ENCODE assay signal across 9 mouse cellular contexts in the genomic region with DNA sequence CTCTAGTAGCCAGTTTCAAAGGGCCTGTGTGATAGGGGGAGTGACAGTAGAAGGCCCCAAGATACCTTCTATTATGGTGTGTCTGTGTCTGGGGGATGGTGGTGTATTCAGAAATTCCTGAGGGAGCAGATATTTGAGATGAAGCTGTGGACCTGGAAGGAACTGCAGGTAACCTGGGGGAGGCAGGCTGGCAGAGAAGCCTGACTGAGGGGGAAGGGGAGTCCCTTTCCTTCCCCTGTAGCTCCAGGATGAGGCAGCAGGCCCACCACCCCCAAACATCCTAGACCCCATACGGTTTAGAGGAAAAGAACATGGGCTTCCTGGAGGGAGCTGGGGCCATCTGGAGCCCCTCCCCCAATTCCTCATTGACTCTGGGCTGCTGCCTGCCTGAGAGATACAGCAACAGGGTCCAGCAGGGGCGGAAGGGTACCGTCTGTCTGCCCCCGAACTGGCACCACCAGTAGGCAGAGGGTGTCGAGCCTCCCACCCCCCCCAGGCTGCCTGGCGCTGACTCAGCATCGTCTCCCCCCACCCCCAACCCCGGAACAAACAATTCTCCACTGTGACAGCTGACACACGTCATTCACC. TPM values are rescaled to one million over a fixed set of nuclear protein-coding genes. Genes with fewer than 3 reads are reported as not detected.
DNase-seq lines count a peak whose midpoint lies in the region; ATAC-seq and TF ChIP-seq lines count a peak whose summit lies in the region.
"Had no signal": no experiment of that assay in that cellular context is flagged by ENCODE, and none has a peak within 500 bp of the region (broad histone marks: within the 10 kb centered on the region; RNA-seq: fewer than 3 reads in every experiment).

No protein-coding gene starts in this region.

- no peak for ATAC-seq in embryonic facial prominence, embryonic 11.5 days (replicated peaks; ENCODE audit: insufficient number of reproducible peaks, low FRiP score, low TSS enrichment, low read depth)
- ATAC-seq in hindbrain, postnatal 0 days = no peak
- no peak for ATAC-seq in midbrain, embryonic 13.5 days

- H3K9me3 ChIP-seq in embryonic facial prominence, embryonic 11.5 days (replicated peaks; ENCODE audit: control insufficient read depth, low read length) = no peaks in the 10 kb centered on the region
- H3K9me3 ChIP-seq in hindbrain, postnatal 0 days (ENCODE audit: low read length) = no peaks in the 10 kb centered on the region
- H3K9me3 ChIP-seq in midbrain, embryonic 13.5 days = no peaks in the 10 kb centered on the region
- H3K9me3 ChIP-seq: limb, embryonic 15.5 days had no signal

- WGBS in embryonic facial prominence, embryonic 11.5 days = 11% methylated on average over 9 of the region's 9 CpGs
- WGBS in hindbrain, postnatal 0 days = 2% methylated on average over 9 of the region's 9 CpGs
- WGBS in midbrain, embryonic 13.5 days = 9% methylated on average over 8 of the region's 9 CpGs
- 7% methylated on average over 9 of the region's 9 CpGs for WGBS in kidney, adult 2 months

- TF ChIP-seq CTCF in hindbrain, postnatal 0 days (IDR thresholded peaks at IDR 0.05; ENCODE audit: low read depth) = no peak
- TF ChIP-seq CTCF in kidney, adult 2 months (conservative IDR thresholded peaks at IDR 0.05; ENCODE audit: insufficient read depth, insufficient read length, low read depth, low read length) = no peak

- H3K27me3 ChIP-seq in embryonic facial prominence, embryonic 11.5 days (ENCODE audit: control insufficient read depth, insufficient read depth, low read length) = no peaks in the 10 kb centered on the region; the same call in 1 of the 2 replicates
- H3K27me3 ChIP-seq in hindbrain, postnatal 0 days (ENCODE audit: insufficient read depth, low read length) = no peaks in the 10 kb centered on the region
- no peaks in the 10 kb centered on the region for H3K27me3 ChIP-seq in midbrain, embryonic 13.5 days
- H3K27me3 ChIP-seq in kidney, adult 2 months (replicated peaks; ENCODE audit: control insufficient read depth, insufficient read depth, low read length) = no peaks in the 10 kb centered on the region
- H3K27me3 ChIP-seq: limb, embryonic 15.5 days had no signal

- TF ChIP-seq POLR2A in kidney, adult 2 months (IDR thresholded peaks at IDR 0.05; ENCODE audit: low read depth, low read length) = no peak

- no peak overlapping the region; the same call in 1 of the 2 replicates for H3K4me2 ChIP-seq in embryonic facial prominence, embryonic 11.5 days (ENCODE audit: low read depth, low read length)
- H3K4me2 ChIP-seq in hindbrain, postnatal 0 days (ENCODE audit: low read depth, low read length) = peak overlapping the region; percentile 85
- H3K4me2 ChIP-seq in midbrain, embryonic 13.5 days (replicated peaks) = peak overlapping the region; percentile 89

- 0 out of 2 replicates have a peak overlapping the region, but pooled peaks have one; percentile 35 for H3K9ac ChIP-seq in embryonic facial prominence, embryonic 11.5 days (replicated peaks; ENCODE audit: low read length)
- H3K9ac ChIP-seq in hindbrain, postnatal 0 days (replicated peaks; ENCODE audit: low read length) = peak overlapping the region; percentile 94; the same call in 1 of the 2 replicates
- peak overlapping the region; percentile 99 for H3K9ac ChIP-seq in midbrain, embryonic 13.5 days (replicated peaks)
- H3K9ac ChIP-seq: limb, embryonic 15.5 days had no signal

- peaks cover 5% of the 10 kb centered on the region for H3K36me3 ChIP-seq in embryonic facial prominence, embryonic 11.5 days (replicated peaks; ENCODE audit: control insufficient read depth, insufficient read depth, low read depth, low read length)
- H3K36me3 ChIP-seq in hindbrain, postnatal 0 days (ENCODE audit: insufficient read depth, low read length) = peaks cover 21% of the 10 kb centered on the region; the same call in 1 of the 2 replicates
- H3K36me3 ChIP-seq in midbrain, embryonic 13.5 days = peaks cover 46% of the 10 kb centered on the region
- no peaks in the 10 kb centered on the region for H3K36me3 ChIP-seq in kidney, adult 2 months (ENCODE audit: control insufficient read depth, insufficient read depth, low read length)

- H3K4me3 ChIP-seq in embryonic facial prominence, embryonic 11.5 days (ENCODE audit: low read depth, low read length) = no peak overlapping the region
- H3K4me3 ChIP-seq in hindbrain, postnatal 0 days (ENCODE audit: low read length) = peak overlapping the region; percentile 80
- peak overlapping the region; percentile 88 for H3K4me3 ChIP-seq in midbrain, embryonic 13.5 days (replicated peaks)
- no peak overlapping the region for H3K4me3 ChIP-seq in kidney, adult 2 months (ENCODE audit: insufficient read depth, low read depth, low read length)
- H3K4me3 ChIP-seq: limb, embryonic 15.5 days had no signal

- H3K27ac ChIP-seq in embryonic facial prominence, embryonic 11.5 days (replicated peaks; ENCODE audit: low read depth, low read length) = no peak overlapping the region
- peak overlapping the region; percentile 94; the same call in 1 of the 2 replicates for H3K27ac ChIP-seq in hindbrain, postnatal 0 days
- H3K27ac ChIP-seq in midbrain, embryonic 13.5 days = peak overlapping the region; percentile 97
- H3K27ac ChIP-seq in kidney, adult 2 months (ENCODE audit: insufficient read depth, low read depth, low read length) = no peak overlapping the region
- H3K27ac ChIP-seq: limb, embryonic 15.5 days had no signal

- H3K4me1 ChIP-seq in embryonic facial prominence, embryonic 11.5 days (ENCODE audit: control insufficient read depth, insufficient read depth, low read length) = peaks cover 13% of the 10 kb centered on the region
- H3K4me1 ChIP-seq in hindbrain, postnatal 0 days (ENCODE audit: insufficient read depth, low read length) = peaks cover 37% of the 10 kb centered on the region
- peaks cover 78% of the 10 kb centered on the region for H3K4me1 ChIP-seq in midbrain, embryonic 13.5 days (replicated peaks)
- H3K4me1 ChIP-seq in kidney, adult 2 months (ENCODE audit: control insufficient read depth, insufficient read depth, low read length) = no peaks in the 10 kb centered on the region

- DNase-seq in cerebellum, adult 9-11 months = peak; percentile 65
- DNase-seq in cerebellum, adult 8-10 months = no peak
- no peak for DNase-seq in embryonic facial prominence, embryonic 11.5 days (ENCODE audit: low spot score)
- DNase-seq in hindbrain, postnatal 0 days (ENCODE audit: low spot score) = peak; percentile 38
- DNase-seq in adrenal gland, adult 8-10 months = no peak
- DNase-seq in MN1 (ENCODE audit: low spot score) = no peak
- no peak for DNase-seq in kidney, adult 2 months

RNA-seq across cellular contexts. Expression of gene Cnih2, which starts 2.3 kb away (rescaled TPM):
- polyA plus RNA-seq in embryonic facial prominence, embryonic 11.5 days (2014; fragmentation: Nextera tagmentation; extraction: Ambion mirVana) = 48.9 and 54.0 TPM in 2 replicates
- 549 and 573 TPM in 2 replicates for total RNA-seq in hindbrain, postnatal 0 days (2014; rRNA removed)
- polyA plus RNA-seq in hindbrain, postnatal 0 days (2015; fragmentation: Nextera tagmentation; extraction: Ambion mirVana) = 358 and 397 TPM in 2 replicates
- 321 and 357 TPM in 2 replicates for polyA plus RNA-seq in midbrain, embryonic 13.5 days (2015; fragmentation: Nextera tagmentation; extraction: Ambion mirVana)
- total RNA-seq in adrenal gland, adult 8-10 months (2022) = 1 to 10 TPM; 1.5 to 3.2 (median 2.6) TPM
- polyA plus RNA-seq in kidney, adult 2 months (2012; rRNA removed) = 0.36 and 0.37 TPM in 2 replicates

RNA-seq across cellular contexts. Expression of gene Yif1a, which starts 7.6 kb away (rescaled TPM):
- 62.8 and 75.8 TPM in 2 replicates for polyA plus RNA-seq in embryonic facial prominence, embryonic 11.5 days (2014; fragmentation: Nextera tagmentation; extraction: Ambion mirVana)
- 59.7 and 69.0 TPM in 2 replicates for total RNA-seq in hindbrain, postnatal 0 days (2014; rRNA removed)
- polyA plus RNA-seq in hindbrain, postnatal 0 days (2015; fragmentation: Nextera tagmentation; extraction: Ambion mirVana) = 66.6 and 68.0 TPM in 2 replicates
- 57.1 and 59.0 TPM in 2 replicates for polyA plus RNA-seq in midbrain, embryonic 13.5 days (2015; fragmentation: Nextera tagmentation; extraction: Ambion mirVana)
- total RNA-seq in adrenal gland, adult 8-10 months (2022) = 10 to 100 TPM; 58.5 to 79.0 (median 62.9) TPM
- polyA plus RNA-seq in kidney, adult 2 months (2012; rRNA removed) = 258 and 297 TPM in 2 replicates

RNA-seq across cellular contexts. Expression of gene Tmem151a, which starts 10.7 kb away (rescaled TPM):
- 1.8 and 2.1 TPM in 2 replicates for polyA plus RNA-seq in embryonic facial prominence, embryonic 11.5 days (2014; fragmentation: Nextera tagmentation; extraction: Ambion mirVana)
- total RNA-seq in hindbrain, postnatal 0 days (2014; rRNA removed) = 68.9 and 76.6 TPM in 2 replicates
- 61.0 and 71.5 TPM in 2 replicates for polyA plus RNA-seq in hindbrain, postnatal 0 days (2015; fragmentation: Nextera tagmentation; extraction: Ambion mirVana)
- polyA plus RNA-seq in midbrain, embryonic 13.5 days (2015; fragmentation: Nextera tagmentation; extraction: Ambion mirVana) = 3.7 and 4.4 TPM in 2 replicates
- 1 to 10 TPM; 2.1 to 2.8 (median 2.6) TPM for total RNA-seq in adrenal gland, adult 8-10 months (2022)
- 4.9 and 5.6 TPM in 2 replicates for polyA plus RNA-seq in kidney, adult 2 months (2012; rRNA removed)

RNA-seq across cellular contexts. Expression of gene Rab1b, which starts 10.9 kb away (rescaled TPM):
- polyA plus RNA-seq in embryonic facial prominence, embryonic 11.5 days (2014; fragmentation: Nextera tagmentation; extraction: Ambion mirVana) = 214 and 235 TPM in 2 replicates
- total RNA-seq in hindbrain, postnatal 0 days (2014; rRNA removed) = 272 and 291 TPM in 2 replicates
- polyA plus RNA-seq in hindbrain, postnatal 0 days (2015; fragmentation: Nextera tagmentation; extraction: Ambion mirVana) = 229 and 230 TPM in 2 replicates
- 238 and 242 TPM in 2 replicates for polyA plus RNA-seq in midbrain, embryonic 13.5 days (2015; fragmentation: Nextera tagmentation; extraction: Ambion mirVana)
- 100 to 1,000 TPM; 184 to 206 (median 197) TPM for total RNA-seq in adrenal gland, adult 8-10 months (2022)
- polyA plus RNA-seq in kidney, adult 2 months (2012; rRNA removed) = 246 and 280 TPM in 2 replicates

RNA-seq across cellular contexts. Expression of gene Klc2, which starts 22.4 kb away (rescaled TPM):
- polyA plus RNA-seq in embryonic facial prominence, embryonic 11.5 days (2014; fragmentation: Nextera tagmentation; extraction: Ambion mirVana) = 18.9 and 19.8 TPM in 2 replicates
- 191 and 227 TPM in 2 replicates for total RNA-seq in hindbrain, postnatal 0 days (2014; rRNA removed)
- 75.6 and 76.6 TPM in 2 replicates for polyA plus RNA-seq in hindbrain, postnatal 0 days (2015; fragmentation: Nextera tagmentation; extraction: Ambion mirVana)
- polyA plus RNA-seq in midbrain, embryonic 13.5 days (2015; fragmentation: Nextera tagmentation; extraction: Ambion mirVana) = 63.1 and 69.0 TPM in 2 replicates
- 10 to 100 TPM; 54.5 to 66.9 (median 61.4) TPM for total RNA-seq in adrenal gland, adult 8-10 months (2022)
- 38.8 and 46.0 TPM in 2 replicates for polyA plus RNA-seq in kidney, adult 2 months (2012; rRNA removed)

Comparison
In these comparisons a context has a peak if more than half of its experiments do, and no peak if none do; other contexts are left out.
1. DNase-seq: peak in cerebellum, adult 9-11 months (single experiment) and hindbrain, postnatal 0 days (single experiment); none in cerebellum, adult 8-10 months (single experiment), embryonic facial prominence, embryonic 11.5 days (single experiment), adrenal gland, adult 8-10 months (single experiment), MN1 (single experiment) and kidney, adult 2 months (single experiment).
2. H3K27ac ChIP-seq: peak in hindbrain, postnatal 0 days (single experiment) and midbrain, embryonic 13.5 days (single experiment); none in embryonic facial prominence, embryonic 11.5 days (single experiment) and kidney, adult 2 months (single experiment).
3. H3K4me3 ChIP-seq: peak in hindbrain, postnatal 0 days (single experiment) and midbrain, embryonic 13.5 days (single experiment); none in embryonic facial prominence, embryonic 11.5 days (single experiment) and kidney, adult 2 months (single experiment).
4. H3K9ac ChIP-seq: peak in every context shown above with its lines; median percentile 99 in midbrain, embryonic 13.5 days; 94 in hindbrain, postnatal 0 days; 35 in embryonic facial prominence, embryonic 11.5 days.
5. RNA of gene Cnih2, which starts 2.3 kb away (polyA plus RNA-seq): 358 to 397 TPM in hindbrain, postnatal 0 days, 321 to 357 TPM in midbrain, embryonic 13.5 days and 48.9 to 54.0 TPM in embryonic facial prominence, embryonic 11.5 days; 0.36 to 0.37 TPM in kidney, adult 2 months; every median in the first group is over 10 times any median in the second.